Mouse (Mus musculus): ENCODE measurements around the gene Kcnq1.
A peak's percentile ranks its signal among the peaks of the same experiment; 100 is the strongest.

Kcnq1 gene

GRCm38 (mm10) chr7:143460874-143461273 lies 354.7 kb downstream of the Kcnq1 start, which contains the start of gene Cdkn1c:
Gene Cdkn1c (minus strand): TSS chr7:143461050.
- DNase-seq (ENCODE audit: low read depth, low spot score) = peak; percentile 78

GRCm38 (mm10) chr7:143461294-143461870 lies 355.2 kb downstream of the Kcnq1 start:
- no peak for DNase-seq (ENCODE audit: low read depth, low spot score)

- no peak for DNase-seq (ENCODE audit: low read depth, low spot score)
These were observed 355.8 kb downstream of the Kcnq1 start for GRCm38 (mm10) chr7:143461920-143462319.

GRCm38 (mm10) chr7:143462516-143462915 lies 356.4 kb downstream of the Kcnq1 start:
- DNase-seq (ENCODE audit: low read depth, low spot score) = no peak

- peak; percentile 74 for DNase-seq (ENCODE audit: low read depth, low spot score)
These were observed 357.8 kb downstream of the Kcnq1 start for GRCm38 (mm10) chr7:143463865-143464415.

DNA sequence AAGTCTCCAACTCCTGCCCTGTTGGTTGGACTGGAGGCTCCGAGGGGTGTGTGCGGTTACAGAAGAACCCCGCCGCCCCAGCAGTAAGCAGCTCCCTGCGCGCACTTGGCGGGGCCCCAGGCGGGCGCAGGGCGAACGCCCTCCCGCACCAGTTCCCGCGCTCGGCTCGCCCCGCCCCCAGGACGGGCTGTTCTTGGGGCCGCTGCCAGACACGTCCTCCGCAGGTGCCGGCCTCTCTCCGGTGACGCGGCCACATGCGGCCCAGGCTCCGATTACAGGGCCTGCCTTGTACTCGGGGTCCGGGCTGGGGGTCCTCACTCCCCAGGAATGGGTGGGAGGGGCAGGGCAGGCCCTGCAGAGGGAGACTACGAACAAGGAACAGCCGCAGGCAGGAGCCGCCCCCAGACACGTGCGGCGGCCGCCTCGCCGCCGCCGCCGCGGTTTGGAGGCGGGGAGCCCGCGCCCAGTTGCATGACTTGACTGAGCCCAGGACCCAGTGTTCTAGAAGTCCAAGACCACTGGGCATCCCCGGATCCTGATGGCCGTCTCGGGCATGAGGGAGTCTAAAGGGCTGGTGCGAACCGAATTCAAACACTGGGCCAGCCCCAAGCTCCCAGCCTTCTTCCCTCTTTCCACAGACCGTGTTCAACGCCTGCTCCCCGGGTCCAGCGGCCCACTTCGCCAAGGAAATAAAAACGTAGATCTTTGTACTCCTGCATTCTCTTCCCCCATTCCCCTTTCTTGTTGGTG lies 358.8 kb downstream of the Kcnq1 start:
- DNase-seq (ENCODE audit: low read depth, low spot score) = no peak

- peak; percentile 71 for DNase-seq (ENCODE audit: low read depth, low spot score)
These were observed 360.0 kb downstream of the Kcnq1 start for GRCm38 (mm10) chr7:143466099-143466677.

DNA sequence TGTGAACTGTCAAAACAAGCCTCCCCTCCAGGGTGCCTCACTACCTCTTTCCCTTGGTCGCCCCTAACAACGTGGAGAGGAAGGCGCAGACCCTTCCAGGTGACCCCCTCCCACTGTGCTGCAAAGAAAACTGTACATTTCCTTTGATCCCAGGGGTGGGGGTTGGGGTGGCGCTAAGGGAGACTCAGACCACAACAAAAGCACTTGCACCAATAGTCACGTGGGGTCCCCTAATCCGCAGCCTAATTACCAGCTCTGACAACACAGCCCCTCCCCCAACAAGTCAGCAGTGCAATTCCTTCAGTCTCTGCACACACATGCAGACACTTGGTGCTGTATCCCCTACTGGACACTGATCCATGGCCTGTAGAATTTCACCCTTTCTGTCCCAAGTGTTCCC lies 361.6 kb downstream of the Kcnq1 start:
- no peak for DNase-seq (ENCODE audit: low read depth, low spot score)

DNA sequence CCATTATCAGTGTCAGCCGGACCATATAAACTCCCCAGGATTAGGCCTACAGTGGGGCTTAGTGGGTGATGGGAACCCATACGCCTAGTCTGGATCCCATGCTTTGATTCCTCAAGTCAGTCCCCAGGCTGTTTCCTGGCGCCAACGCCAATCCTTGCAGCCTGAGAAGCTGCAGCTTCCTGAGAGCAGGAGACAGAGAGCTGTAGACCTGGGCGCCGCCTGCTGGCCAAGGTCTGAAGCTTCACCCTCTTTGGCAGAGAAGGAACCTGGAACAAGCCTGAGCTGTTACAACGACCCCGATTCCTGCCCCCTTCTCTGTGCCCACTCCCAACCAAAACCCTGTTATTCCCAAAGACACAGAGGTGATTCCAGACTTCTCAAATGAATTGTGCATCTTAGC lies 363.8 kb downstream of the Kcnq1 start:
- DNase-seq (ENCODE audit: low read depth, low spot score) = peak; percentile 57

DNA sequence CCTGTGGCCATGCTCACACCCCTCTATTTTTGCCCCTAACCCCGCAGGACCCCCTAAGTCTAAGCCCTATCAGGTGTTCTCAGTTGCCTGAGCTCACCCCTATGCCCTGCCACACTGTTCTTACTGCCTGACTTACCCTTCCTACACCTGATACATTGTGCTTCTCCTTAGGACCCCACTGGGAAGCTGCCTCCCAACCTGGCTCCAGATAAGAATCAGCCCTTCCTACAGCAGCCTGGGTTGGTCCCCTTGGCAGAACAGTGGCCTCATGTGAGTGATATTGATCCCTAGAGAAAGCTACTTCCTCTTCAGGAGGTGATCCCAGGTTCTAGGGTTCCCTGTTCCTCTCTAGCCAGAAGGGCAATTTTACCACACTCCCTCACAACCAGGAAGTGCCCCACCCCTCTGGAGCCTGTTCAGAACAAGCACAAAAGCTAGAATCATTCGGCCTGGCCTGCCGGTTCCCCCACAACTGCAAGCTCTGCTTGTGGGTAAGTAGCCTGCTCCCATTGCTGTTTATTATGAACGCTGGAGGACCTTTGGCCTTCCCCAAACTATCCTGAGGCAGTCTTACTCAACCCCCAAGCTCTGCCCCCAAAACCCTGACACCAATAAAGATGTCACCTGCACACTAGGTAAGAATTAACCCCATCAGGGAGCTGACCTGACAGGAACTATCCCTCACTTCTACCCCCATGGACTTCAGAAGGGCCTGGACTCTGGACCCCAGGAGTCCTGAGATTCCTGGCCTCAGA lies 367.4 kb downstream of the Kcnq1 start, which contains the start of gene Slc22a18:
TSS of gene Slc22a18 (plus strand) at position 390 of the 755 bp plus-strand sequence.
- DNase-seq (ENCODE audit: low read depth, low spot score) = no peak

DNA sequence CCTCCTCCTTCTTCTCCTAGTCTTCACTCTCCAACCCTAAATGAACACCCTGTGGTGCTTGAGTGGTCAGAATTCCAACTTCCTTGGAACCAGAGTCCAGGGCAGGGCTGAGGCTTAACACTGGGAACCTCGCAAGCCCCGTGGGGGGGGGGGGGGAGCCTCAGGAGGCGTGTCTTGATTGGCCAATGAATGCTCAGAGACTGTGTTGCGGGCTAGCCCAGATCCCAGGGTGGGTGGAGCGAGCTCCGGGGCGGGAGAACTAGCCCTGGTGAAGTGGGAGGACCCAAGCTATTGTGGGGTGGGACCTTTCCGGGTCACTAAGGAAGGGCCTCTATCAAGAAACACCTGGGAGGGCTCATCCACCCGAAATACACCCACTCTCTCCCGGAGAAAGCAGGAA lies 368.6 kb downstream of the Kcnq1 start:
- no peak for DNase-seq (ENCODE audit: low read depth, low spot score)

DNA sequence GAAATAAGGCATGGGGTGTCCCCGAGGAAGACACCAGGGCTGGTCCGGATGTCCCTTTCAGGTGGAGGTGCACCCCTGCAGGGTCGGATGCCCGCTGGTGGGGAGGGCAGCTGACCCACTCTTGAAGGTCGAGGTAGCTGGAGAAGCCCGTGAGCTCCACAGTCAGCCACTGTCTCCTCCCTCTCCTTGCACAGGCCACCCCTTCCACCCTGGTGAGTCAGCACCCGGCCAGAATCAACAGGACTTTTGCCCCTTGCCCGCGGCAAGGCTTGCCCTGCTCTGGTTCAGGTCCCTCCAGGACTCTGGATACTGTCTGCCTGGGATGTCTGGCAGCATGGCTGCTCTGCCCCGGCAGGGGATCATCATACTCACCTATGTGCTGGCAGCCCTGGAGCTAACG lies 369.7 kb downstream of the Kcnq1 start:
- DNase-seq (ENCODE audit: low read depth, low spot score) = no peak
